Mouse (Mus musculus): ENCODE measurements around the gene Flvcr1.
A peak's percentile ranks its signal among the peaks of the same experiment; 100 is the strongest.
"Not testable (repeated sequence)": the region's sequence is repeated elsewhere in the genome, so short reads cannot be mapped to it uniquely, and the experiment has no call there.

The Flvcr1 gene

GRCm38 (mm10) chr1:191041352-191041751, 15.4 kb upstream of the Flvcr1 start:
- no peak for DNase-seq (ENCODE audit: low spot score in 2 of 2)

- DNase-seq (ENCODE audit: low spot score in 2 of 2), result no peak
These were observed 12.0 kb upstream of the Flvcr1 start for GRCm38 (mm10) chr1:191037999-191038398.

DNA sequence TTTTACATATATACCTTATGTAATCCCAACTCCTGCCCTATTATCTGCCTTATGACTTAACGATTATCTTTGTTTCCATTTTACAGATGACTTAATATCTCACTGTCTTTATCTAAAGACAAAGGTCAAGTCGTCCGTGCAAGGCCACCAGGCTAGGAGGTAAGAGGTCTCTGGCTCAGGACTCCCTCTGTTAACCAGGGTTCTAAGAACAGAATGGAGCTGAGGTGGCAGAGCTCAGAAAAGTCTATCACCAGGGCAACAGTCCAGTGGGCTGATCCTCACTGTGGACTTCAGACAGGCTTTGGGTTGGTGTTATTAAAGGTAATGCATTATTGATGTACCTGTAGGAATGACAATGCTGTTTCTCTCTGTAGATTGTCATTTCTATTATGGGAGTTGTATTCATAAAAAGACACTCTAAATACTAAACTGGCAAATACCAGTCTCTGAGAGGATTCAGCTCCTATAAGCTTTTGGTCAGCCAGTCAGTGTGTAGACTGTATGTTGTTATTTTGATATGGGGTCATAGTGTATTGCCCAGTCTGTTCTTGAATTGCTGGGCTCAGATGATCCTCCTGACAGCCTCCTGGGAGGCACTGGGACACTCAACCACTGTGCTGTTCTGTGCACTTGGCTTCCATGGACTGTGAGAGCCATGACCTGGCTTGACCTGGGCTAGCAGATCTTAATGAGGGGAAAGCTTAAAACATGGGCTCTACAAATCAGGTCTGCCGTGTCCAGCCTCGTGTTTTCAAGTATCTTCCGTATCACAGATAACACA, 10.8 kb upstream of the Flvcr1 start, which contains the start of gene Spata45:
Gene Spata45, plus strand, starts transcription at position 86 of the 781 bp plus-strand sequence.
- DNase-seq (ENCODE audit: low spot score in 2 of 2), result no peak

- DNase-seq (ENCODE audit: low spot score in 2 of 2), result no peak
These were observed 9.7 kb upstream of the Flvcr1 start for GRCm38 (mm10) chr1:191035649-191036048.

DNA sequence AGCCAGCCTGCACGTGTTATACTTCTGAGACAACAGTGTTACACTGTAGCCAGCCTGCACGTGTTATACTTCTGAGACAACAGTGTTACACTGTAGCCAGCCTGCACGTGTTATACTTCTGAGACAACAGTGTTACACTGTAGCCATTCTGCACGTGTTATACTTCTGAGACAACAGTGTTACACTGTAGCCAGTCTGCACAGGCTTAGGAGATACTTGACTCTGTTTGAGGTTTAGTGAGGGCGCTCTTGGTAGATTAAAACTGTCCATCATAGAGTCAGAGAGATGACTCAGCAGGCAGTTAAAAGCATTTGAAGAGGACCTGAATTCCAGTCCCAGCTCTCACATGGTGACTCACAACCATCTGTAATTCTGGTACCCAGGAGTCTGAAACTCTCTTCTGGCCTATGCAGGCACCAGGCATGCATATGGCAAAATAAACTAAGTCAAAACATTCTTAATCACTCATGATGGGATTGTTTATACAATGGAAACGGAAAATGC, 5.0 kb upstream of the Flvcr1 start:
- not testable (repeated sequence) for DNase-seq (ENCODE audit: low spot score in 2 of 2)

- no peak for DNase-seq (ENCODE audit: low spot score in 2 of 2)
These were observed 4.2 kb upstream of the Flvcr1 start for GRCm38 (mm10) chr1:191030182-191030581.

DNA sequence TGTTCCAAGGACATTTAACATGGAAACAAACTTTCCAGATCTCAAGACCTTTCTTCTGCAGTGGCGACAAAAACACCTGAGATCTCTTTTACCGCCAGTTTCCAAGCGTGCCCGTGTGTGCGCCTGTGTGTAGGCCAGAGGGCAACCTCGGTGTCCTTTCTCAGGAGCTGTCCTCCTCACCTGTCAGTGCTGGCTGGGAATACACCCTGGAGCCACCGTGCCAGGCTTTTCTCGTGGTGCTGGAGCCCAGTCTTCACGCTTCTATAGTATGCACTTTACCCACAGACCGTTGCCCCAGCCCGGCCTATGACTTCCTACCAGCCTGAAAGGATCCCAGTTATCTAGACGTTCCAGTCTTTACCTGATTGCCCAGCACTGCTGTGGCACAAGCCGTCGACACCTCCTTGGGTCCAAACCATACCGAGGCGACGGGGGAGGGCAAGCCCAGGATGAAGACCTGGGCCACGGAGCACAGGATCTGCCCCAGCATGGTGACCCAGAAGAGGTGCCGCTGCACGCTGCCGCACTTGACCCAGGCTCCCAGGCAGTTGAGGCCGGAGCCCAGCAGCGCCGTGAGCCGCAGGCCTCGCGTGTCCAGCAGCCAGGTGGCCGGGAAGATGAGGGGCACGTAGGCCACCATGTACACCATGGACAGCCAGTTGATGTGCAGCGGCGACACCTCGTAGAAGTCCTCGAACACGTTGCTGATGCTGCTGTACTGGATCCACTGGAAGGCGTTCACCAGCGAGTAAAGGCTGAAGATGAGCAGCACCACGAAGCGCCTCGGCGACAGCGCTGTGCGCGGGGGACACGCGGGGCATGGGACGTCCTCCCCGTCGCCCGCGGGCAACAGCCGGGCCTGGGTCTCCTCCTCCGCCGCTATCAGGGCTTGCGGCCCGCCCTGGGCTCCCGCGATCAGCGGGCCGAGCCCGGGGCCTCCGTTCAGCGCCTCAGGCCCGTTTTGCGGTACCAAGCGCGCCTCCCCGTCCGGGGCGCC, 644 bp downstream of the Flvcr1 start:
- no peak for DNase-seq (ENCODE audit: low spot score in 2 of 2)

GRCm38 (mm10) chr1:191023806-191024205, 2.2 kb downstream of the Flvcr1 start:
- DNase-seq (ENCODE audit: low spot score in 2 of 2), result not testable (repeated sequence)

GRCm38 (mm10) chr1:191023140-191023539, 2.8 kb downstream of the Flvcr1 start:
- DNase-seq (ENCODE audit: low spot score in 2 of 2), result no peak

GRCm38 (mm10) chr1:191021016-191021415, 4.9 kb downstream of the Flvcr1 start:
- no peak for DNase-seq (ENCODE audit: low spot score in 2 of 2)

- no peak for DNase-seq (ENCODE audit: low spot score in 2 of 2)
These were observed 5.6 kb downstream of the Flvcr1 start for GRCm38 (mm10) chr1:191020217-191020924.

DNA sequence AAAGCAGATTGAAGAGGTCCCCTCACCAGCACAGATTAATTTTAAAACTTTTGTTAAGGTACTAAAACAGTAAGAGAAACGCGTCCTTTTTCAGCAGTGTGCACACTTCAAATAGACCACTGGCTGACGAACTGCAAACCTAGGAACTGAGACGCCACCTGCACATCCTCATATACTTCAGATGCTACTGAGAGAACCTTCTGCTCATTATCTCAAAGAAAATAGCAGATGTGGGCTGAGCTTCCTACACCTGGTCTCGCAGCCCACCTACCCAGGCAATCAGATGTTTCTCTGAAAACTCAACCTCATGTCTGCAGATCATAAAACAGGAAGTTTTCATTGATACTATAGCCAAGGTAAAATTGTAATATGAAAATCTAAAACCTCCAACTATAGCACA, 6.2 kb downstream of the Flvcr1 start:
- peak; percentile 25 to 34 for DNase-seq (ENCODE audit: low spot score in 2 of 2)

GRCm38 (mm10) chr1:191014271-191014670, 11.7 kb downstream of the Flvcr1 start:
- DNase-seq (ENCODE audit: low spot score in 2 of 2), result no peak

DNA sequence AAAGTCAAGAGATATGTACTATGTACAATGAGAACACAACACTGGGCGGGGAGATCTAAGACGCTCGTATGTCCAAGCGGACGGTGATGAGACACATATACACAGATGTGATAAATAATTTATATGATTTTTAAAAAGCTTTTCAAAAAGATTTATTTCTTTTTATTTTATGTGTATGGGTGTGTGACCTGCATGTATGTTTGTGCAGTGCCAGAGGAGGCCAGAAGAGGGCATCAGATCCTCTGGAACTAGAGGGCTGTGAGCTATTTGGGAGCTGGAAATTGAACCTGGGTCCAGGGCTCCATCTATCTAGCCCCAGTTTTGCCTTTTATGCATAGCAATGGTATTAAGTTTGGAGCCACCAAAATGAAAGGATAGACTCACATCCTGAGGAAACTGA, 17.3 kb downstream of the Flvcr1 start:
- DNase-seq (ENCODE audit: low spot score in 2 of 2), result no peak

DNA sequence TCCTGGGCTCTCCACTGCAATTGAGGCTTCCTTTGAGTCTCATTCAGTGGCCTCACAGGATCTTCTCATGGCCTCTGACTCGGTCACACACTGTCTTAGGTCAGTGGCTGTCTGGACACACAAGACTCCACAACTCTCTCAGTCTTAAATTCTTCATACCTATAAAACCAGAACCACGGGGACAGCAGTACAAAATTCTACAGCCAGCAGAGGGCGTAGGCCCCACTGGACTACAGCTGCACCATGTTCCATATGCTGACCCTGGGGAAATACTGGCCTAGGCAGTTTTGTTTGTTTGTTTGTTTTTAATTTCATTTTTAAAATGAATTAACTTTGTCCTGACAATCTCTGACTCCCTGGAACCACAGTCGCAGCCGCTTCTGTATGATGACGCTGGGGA, 23.8 kb downstream of the Flvcr1 start:
- peak in 1 of 2 experiments; percentile 25 for DNase-seq (ENCODE audit: low spot score in 2 of 2)

- DNase-seq (ENCODE audit: low spot score in 2 of 2), result no peak
These were observed 25.3 kb downstream of the Flvcr1 start for GRCm38 (mm10) chr1:191000686-191001085.

- DNase-seq (ENCODE audit: low spot score in 2 of 2), result no peak
These were observed 27.9 kb downstream of the Flvcr1 start for GRCm38 (mm10) chr1:190998027-190998426.

DNA sequence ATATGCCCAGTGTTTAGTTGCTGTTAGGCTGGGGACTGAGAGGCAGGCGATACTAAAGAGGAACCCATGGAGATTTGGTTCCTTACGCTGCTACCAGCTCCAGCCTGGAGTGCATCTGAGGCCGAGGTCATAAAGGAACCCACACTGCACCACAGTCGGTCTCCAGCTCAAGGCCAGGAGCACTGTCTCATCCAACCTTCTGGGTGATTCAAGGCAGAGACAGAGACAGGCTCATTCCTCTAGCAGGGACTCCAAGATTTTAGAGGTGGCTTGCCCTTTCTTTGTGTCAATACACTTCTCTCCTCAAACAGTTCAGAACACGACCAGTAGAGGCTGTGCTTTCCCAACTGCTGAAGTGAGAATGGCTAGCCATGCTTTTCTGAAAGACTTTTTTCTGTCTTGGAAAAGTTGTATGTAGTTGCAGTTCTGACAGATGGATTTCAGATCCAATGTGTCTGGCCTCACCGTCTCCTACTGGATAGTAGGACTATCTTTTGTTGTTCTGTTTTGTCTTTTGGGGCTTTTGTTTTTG, 29.5 kb downstream of the Flvcr1 start:
- no peak for DNase-seq (ENCODE audit: low spot score in 2 of 2)

GRCm38 (mm10) chr1:190995548-190995947, 30.4 kb downstream of the Flvcr1 start:
- no peak for DNase-seq (ENCODE audit: low spot score in 2 of 2)

GRCm38 (mm10) chr1:190989437-190990082, 36.4 kb downstream of the Flvcr1 start:
- no peak for DNase-seq (ENCODE audit: low spot score in 2 of 2)

GRCm38 (mm10) chr1:190981412-190981811, 44.5 kb downstream of the Flvcr1 start:
- no peak for DNase-seq (ENCODE audit: low spot score in 2 of 2)
